Mouse (Mus musculus): ENCODE data around the gene Smad9. TPM values are rescaled to one million over a fixed set of nuclear protein-coding genes. Genes with fewer than 3 reads are reported as not detected.
A peak's percentile ranks its signal among the peaks of the same experiment; 100 is the strongest.
"Not testable (repeated sequence)": the region's sequence is repeated elsewhere in the genome, so short reads cannot be mapped to it uniquely, and the experiment has no call there.

Gene Smad9
- total RNA-seq, 2 experiments from 2014 or later = 7.3 to 8.1 TPM

DNA sequence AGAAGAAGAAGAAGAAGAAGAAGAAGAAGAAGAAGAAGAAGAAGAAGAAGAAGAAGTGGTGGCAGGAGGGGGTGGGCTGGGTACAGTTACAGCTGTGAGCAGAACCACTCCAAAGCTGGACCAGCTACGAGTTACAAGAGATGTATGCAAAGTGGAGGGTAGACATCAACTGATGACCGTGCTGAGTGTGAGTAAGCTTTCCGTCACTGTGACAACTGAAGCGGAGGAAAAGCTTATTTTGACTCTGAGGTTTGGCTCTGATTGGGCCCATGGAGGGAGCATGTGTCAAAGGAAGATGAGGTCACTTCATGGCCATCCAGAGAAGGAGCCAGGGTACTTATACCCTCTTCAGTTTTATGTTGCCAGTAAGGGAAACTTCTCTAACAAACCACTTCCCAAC, 2.0 kb upstream of the Smad9 start:
- intact Hi-C loops (cut with DNase I) = no loop called here
- no peak for DNase-seq (ENCODE audit: low spot score in 2 of 2)

DNA sequence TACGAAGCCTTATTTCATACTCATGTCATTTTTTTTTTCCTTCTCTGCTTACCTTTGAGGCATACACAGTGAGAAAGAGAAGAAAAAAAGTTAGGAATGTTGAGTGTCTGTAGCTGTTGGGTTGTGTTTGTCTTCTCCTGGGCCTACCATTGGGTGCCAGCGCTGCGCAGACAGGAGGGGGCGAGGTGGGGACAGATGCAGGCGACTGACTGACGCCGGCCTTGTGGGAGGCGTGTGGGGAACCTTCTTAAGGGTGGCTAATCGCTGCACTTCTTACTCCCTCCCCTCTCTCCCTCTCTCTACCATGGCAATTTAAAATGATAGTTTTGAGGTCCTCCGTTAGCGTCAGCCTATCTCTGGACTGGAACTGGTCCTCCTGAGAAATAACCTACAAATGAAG, 676 bp downstream of the Smad9 start:
- intact Hi-C loops (cut with DNase I) = no loop called here
- DNase-seq (ENCODE audit: low spot score in 2 of 2) = peak; percentile 58 to 59

DNA sequence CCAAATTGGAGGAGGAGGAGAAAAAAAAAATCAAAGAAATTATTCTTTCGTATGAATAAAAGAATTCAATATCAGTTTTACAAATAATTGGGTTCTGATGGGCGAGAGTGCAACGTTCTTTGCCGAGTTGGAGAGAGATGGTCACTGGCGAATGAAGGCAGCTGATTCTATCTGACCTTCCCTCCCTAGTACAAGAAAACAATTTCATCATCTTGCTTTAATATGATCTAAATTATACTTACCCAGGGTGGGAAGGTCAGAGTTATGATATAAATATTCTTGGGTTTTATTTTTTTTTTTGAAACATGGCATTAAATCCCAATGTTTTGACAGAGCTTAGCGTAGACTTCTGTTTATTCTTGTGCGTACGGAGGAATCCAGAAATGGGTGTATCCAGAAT, 2.1 kb downstream of the Smad9 start:
- intact Hi-C loops (cut with DNase I) = no loop called here
- no peak for DNase-seq (ENCODE audit: low spot score in 2 of 2)

DNA sequence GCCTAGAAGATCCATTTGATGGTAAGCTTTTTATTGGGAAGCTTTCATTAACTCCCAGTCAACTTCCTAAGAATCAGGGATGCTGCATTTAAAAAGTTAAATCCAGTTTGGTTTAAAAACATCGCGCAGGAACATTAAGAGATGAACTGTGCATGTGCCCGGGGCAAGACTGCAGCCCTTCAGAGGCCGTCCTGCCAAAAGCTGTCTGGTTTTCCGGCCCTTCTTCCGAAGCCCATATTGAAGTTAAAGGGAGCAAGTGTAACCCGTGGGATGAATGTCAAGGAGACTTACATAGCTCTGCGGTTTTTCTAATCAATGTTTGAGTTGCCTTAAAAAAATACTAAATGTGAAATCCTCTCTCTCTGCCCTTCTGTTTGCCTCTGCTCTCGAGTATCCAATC, 3.8 kb downstream of the Smad9 start:
- no peak for DNase-seq (ENCODE audit: low spot score in 2 of 2)
- intact Hi-C loops (cut with DNase I) = no loop called here

DNA sequence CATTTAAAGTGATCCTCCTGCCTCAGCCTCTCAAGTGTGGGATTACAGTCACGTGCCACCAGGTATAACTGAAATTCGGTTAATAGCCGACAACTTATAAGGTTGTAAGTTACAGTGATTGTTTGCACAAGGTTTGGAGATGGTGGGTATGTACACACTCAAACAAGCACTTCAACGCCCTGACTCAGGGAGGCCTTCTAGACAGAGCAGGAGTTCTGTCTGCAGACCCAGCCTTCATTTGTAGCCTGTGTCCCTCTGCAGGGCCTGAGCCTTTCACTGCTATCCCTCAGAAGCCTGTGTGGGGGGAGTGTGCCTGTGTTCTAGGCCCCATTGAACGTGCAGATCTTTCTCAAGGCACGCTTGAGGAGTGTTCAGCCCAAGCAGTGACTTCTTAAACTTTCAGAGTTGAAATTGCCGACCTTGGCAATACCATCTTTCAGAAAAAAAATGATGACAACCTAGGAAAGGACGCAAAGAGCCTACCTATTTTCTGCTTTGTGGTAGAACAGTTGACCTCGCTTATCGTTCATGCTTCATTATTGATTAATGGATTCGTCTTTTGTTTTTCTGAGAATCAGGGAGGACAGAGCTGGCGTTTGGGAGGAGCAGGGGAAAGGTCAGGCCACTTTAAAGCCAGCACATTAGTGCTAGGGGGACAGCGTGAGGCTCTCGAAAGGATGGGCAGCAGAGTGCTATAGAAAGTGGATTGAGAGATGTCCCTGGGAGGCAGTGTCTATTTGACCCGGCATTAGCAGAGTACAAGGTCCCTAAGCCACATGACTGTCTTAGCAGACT, 5.1 kb downstream of the Smad9 start:
- intact Hi-C loops (cut with DNase I) = no loop called here

DNA sequence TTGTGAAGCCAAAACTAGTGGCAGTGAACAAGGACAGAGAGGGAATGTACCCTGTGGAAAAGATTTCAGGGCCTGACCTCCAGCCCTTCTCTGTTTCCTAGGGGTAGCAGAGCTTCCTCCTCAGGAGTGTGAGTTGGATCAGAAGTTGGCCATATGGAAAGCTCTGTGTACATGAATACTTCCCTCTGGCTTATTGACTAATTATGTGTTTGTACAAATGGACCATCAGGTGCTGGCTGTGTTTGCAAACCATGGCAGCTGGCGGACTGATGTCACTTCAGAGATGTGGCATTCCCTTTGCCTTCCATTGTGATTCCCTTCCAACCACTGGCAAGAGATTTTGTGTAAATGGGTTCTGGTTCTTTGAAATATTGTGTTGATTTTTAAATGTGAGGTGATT, 5.9 kb downstream of the Smad9 start:
- intact Hi-C loops (cut with DNase I) = no loop called here
- DNase-seq (ENCODE audit: low spot score in 2 of 2) = no peak

More for the DNA sequence above, 5.1 kb downstream of the Smad9 start:
- no peak for DNase-seq (ENCODE audit: low spot score in 2 of 2)

DNA sequence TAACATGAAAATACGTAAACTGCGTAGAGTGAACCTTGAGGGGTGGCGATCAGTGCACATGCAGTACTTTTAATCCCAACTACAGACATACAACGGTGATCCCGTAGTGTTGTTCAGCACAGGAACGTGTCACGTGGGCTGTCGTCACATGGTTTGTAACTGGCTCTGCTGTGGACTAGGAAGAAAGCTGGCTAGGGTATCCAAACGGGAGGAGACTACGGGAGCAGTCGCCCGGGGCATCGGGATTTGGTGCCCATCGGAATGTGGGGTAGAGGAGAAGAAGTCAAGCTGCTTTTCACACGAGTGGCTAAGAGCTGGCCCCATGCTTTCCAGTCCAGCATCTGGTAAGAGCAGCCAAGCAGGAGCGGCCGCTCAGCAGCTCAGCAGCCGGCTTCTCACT, 9.0 kb downstream of the Smad9 start:
- intact Hi-C loops (cut with DNase I) = no loop called here
- DNase-seq (ENCODE audit: low spot score in 2 of 2) = peak; percentile 18 to 22

DNA sequence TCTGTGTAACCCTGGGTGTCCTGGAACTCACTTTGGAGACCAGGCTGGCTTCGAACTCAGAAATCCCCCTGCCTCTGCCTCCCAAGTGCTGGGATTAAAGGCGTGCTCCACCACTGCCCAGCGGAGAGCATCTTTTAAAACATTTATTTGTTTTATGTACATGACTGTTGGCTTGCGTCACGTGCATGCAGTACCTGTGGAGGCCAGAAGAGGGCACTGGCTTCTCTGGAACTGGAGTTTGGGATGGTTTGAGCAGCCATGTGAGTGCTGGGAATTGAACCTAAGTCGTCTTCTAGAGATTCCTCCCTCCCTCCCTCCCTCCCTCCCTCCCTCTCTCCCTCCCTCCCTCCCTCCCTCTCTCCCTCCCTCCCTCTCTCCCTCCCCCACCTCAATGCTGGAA, 10.1 kb downstream of the Smad9 start:
- DNase-seq (ENCODE audit: low spot score in 2 of 2); intact Hi-C loops (cut with DNase I): not testable (repeated sequence)

DNA sequence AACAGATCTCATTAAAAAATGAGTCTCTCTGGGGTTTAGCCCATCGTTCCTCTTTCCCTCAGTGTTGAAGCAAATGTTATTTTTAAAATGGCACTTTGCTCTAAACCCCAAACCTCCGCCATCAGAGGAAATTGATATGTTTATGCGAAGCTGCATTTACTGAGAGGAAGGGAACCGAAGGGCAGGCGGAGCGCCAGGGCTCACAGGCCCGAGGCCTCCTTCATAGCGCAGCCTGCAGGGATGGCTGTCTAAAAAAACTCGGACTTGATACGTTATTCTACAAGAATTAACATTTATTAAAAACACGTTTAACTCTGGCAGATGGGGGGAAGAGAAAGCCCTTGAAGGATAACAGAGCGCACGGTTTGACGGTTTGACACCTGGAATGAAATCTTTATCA, 10.7 kb downstream of the Smad9 start:
- intact Hi-C loops (cut with DNase I) = no loop called here
- no peak for DNase-seq (ENCODE audit: low spot score in 2 of 2)

DNA sequence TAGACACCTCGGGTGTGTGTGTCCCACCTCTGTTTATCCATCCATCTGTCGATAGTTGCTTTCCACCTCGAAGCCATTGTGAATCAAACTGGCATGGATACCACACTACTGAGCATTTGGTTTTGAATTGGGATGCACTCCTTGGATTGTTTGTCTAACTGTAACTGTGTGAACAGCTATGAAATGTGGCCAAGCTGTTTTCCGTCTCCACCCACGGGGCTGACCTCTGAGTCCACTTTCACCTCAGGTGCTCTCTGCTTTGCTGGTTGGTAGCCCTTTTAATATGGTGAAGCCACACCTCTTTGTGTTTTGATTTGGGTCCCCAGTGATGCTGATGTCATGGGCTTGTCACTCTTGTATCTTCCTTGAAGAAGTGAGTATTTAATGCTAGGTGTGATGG, 11.4 kb downstream of the Smad9 start:
- no peak for DNase-seq (ENCODE audit: low spot score in 2 of 2)
- intact Hi-C loops (cut with DNase I) = no loop called here

DNA sequence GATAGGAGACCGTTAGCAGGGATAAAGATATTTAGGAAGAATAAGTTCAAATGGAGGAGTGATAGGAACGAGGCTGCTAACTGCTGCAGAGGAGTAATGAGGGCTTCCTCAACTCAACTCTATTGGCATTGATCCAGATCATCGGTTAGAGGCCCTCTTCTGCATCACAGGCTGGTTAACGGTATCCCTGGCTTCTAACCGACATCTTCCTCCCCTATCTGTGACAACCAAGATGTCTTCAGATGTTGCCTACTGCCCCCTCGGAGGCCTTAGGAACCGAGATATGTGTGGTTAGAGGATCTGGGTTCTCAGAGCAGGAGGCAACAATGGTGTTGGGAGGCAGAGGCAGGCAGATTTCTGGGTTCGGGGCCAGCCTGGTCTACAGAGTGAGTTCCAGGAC, 13.2 kb downstream of the Smad9 start:
- DNase-seq (ENCODE audit: low spot score in 2 of 2) = no peak
- intact Hi-C loops (cut with DNase I) = no loop called here

DNA sequence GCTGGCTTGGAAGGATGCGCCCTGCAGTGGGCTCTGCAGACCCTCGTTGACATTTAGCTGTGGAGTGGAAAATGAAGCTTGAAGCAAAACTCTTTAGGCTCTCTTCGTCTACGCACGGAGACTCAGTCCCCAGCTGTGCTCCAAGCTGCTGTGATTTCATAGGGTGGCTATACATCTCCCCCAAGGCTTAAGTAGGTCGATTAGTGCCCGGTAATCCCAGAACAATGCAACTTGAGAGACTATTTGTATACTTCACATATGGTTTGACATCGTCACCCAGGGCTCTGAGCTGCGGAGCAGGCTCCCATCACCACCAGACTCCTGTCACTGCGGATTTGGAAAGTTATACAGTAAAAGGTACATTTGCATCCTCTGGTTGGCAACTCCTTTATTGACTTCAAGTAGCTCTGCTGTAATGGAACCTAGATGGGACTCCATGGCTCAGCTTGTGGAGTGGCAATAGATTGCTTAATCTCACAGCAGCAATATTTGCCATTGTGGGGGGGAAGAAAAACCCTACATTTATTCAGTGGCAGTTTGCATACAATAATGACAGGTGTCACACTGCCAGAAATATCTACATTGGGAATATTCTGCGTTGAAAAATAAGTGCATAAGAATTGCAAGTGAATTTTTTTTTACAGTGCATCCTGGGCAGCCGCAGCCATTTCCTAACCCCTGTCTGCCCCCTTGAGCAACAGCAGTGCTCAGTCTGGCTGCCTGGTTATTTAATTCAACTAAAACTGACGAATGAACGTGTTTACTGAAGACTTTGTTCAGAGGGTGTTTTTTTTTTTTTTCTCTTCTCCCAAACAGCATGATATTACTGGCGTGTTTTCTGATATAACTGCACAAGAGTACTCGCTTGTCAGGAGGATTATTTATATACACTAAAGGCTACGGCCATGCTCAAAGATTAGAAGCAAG, 14.2 kb downstream of the Smad9 start:
- intact Hi-C loops (cut with DNase I) = no loop called here
- DNase-seq (ENCODE audit: low spot score in 2 of 2) = no peak

DNA sequence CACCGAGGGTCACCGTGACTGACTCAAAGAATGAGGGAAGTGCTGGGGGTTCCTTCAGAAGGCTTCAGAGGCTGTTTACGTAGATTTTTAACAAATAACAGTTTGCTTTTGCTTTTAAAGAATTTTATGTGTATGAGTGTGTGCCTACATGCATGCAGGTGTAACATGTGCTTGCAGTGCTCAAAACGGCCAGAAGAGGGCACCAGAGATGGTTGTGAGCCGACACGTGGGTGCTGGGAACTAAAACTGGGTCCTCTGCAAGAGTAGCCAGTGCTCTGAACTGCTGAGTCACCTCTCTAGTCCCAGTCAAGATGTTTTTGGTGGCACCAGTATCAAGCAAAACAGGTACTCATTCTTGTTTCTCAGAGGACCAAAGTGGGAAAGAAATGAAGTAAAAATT, 18.2 kb downstream of the Smad9 start:
- no peak for DNase-seq (ENCODE audit: low spot score in 2 of 2)
- intact Hi-C loops (cut with DNase I) = no loop called here

DNA sequence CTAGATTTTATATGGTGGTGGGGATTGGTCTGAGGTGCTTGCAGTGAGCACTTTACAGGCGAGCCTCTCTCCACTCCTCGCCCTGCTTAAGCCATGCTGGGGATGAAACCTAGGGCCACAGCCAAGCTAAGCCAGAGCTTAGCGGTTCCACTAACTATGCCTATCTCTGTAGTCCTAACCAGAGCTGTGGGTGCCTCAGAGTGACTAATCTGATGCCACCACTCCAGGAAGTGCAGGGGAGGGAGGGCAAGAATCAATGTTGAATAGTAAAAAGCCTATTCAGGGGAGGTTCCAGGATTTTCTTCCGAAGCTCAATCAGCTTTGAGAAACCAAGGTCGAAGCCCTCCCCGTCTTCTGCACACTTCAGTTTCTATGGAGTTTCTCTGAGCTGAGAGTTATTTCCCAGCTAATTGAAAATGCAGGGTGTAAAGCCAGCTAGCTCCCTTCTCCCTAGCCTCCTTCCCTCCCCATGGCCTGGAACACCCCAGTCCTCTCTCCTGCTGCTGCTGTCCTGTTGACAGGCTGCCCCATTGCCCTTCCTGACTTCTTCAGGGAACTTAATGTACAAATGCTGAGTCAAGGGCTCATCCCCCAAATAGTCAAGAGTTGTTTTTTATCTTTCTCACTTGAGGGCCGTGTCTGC, 20.7 kb downstream of the Smad9 start:
- intact Hi-C loops (cut with DNase I) = no loop called here
- no peak for DNase-seq (ENCODE audit: low spot score in 2 of 2)

DNA sequence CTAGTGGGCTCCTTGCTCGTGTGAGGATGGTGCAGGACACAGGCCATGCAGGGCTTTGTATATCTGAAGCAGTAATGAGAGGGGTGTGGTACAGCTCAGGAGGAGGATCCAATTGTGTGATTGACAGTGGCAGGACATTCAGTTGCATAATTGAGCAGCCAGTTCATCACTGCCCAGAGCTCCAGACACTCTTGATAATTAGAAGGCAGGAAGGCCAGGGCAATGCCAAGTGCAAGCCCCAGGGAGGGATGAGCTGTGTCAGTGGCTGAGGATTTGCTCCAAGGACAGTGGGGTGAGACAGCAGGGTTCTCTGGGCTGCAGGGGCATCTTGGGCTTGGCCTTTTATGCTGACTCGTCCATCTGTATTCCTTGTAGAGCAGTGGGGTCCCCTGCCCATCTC, 35.2 kb downstream of the Smad9 start:
- DNase-seq (ENCODE audit: low spot score in 2 of 2) = no peak
- intact Hi-C loops (cut with DNase I) = no loop called here

DNA sequence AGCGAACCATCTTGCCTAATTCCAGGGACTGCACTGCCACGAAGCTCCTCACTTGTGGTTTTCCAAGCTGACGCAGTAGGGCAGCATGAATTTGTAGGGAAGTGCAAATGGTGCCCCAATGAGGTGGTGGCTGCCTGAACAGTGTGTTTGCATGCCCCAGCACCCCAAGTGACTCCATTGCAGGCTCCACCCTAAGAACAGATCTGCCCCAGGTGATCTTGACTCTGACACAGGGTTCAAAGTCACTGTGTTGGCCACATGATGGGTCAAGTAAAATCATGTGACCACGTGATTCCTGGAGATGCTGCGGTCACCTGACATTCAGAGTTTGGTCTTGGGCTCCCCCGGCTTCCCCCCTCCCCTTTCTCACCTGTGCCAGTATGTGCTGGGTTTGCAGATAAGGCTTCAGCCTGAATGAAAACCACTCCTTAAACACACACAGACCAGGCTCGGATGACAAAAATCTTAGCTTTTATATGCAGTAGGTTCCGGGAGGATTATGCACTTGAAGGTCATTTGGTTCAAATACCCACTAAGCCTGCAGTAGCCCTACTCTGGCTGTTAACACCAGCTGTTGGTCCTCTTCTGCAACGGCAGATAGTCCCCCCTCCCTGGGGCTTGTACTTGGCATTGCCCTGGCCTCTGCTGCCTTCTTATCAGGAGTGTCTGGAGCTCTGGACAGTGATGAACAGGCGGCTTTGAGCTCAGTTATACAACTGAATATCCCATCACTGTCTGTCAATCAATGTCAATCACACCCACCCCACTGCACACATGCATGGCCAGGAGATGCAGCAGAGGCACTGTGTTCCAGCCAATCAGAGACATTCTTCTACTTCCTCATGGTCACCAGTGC, 36.7 kb downstream of the Smad9 start:
- DNase-seq (ENCODE audit: low spot score in 2 of 2) = no peak
- intact Hi-C loops (cut with DNase I) = no loop called here

DNA sequence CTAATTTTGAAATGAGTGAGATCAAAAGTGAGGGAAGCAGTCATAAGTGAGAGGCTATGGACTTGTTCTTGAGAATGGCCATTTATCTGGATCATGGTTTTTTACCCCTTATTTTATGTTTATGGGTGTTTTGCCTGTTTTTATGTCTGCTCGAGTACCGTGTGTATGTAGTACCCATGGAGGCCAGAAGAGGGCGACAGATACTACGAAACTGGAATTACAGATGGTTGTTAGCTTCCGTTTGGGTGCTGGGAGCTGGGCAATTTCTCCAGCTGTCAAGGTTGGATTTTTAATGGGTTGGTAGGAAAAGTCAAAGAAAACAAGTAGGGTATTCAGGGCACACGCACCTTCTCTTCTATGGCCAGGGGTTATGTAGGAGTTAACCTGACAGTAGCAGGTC, 38.4 kb downstream of the Smad9 start:
- DNase-seq (ENCODE audit: low spot score in 2 of 2) = no peak
- intact Hi-C loops (cut with DNase I) = no loop called here

DNA sequence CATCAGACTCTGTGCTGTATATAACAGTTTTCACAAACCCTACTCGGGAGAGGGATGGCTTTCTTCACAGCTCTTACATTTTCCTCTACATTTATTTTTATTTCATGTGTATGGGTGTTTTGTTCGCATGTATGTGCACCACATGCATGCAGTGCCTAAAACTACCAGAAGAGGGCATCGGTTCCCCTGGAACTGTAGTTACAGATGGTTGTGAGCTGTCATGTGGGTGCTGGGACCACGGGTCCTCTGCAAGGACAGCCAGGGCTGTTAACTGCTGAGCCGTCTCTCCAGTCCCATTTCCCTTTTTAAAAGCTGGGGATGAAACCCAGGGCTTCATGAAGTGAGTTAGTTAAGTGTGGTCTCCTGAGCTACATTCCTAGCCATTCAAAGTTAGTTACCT, 40.0 kb downstream of the Smad9 start:
- intact Hi-C loops (cut with DNase I) = no loop called here

DNA sequence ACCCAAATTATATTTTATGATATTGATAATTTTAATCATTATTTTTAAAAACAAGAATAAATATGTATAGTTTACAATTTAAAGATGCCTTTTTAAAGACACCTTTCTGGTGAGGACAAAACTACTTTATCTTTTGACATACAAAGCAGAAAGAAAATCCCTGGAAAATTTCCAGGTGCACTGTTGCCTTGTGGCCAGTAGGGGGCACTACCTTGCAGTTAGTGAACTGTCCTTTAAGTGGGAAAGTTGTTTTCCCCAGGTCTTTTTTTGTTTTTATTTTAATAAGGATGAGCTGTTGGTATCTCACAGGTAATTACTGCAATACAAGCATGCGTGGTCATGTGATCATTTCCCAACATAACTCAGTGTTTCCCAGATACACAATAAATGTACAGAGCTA, 40.4 kb downstream of the Smad9 start:
- intact Hi-C loops (cut with DNase I) = no loop called here
- no peak for DNase-seq (ENCODE audit: low spot score in 2 of 2)

More for the DNA sequence above, 40.0 kb downstream of the Smad9 start:
- DNase-seq (ENCODE audit: low spot score in 2 of 2) = no peak

DNA sequence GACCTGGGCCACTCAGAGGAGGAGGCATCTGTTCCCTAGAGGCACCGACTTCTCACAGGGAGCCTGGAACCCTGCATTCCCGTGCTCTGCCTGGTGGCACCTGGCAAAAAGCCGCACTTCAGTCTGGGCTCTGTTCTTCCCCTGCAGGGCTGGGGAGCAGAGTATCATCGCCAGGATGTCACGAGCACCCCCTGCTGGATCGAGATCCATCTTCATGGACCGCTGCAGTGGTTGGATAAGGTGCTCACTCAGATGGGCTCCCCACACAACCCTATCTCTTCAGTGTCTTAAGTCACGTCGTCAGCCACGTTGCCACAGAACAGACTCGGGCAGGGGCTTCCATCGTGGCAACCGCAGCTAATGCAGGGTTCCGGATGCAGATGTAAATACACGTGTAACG, 41.8 kb downstream of the Smad9 start:
- DNase-seq (ENCODE audit: low spot score in 2 of 2) = peak; percentile 17 to 48
- intact Hi-C loops (cut with DNase I) = no loop called here
